Mouse (Mus musculus): ENCODE measurements at regions not wholly inside any gene's neighbourhood (a gene's known extent, or its start where the extent isn't known, plus 50 kb on each side); places are given as distances from the start of the nearest gene placed in this dataset.

GRCm38 (mm10) chr11:117425466-117425865 lies 58.7 kb upstream of the Gm11733 start:
- WGBS (ENCODE audit: insufficient replicate concordance): 48% methylated on average over 8 of the region's 9 CpGs
- peaks cover 59% of the 10 kb centered on the region for H3K27me3 ChIP-seq (replicated peaks)
- H3K4me1 ChIP-seq: no peaks in the 10 kb centered on the region
- no peak overlapping the region for H3K4me3 ChIP-seq
- no peak overlapping the region for H3K27ac ChIP-seq
- ATAC-seq: no peak
- H3K9ac ChIP-seq: no peak overlapping the region
- H3K36me3 ChIP-seq: no peaks in the 10 kb centered on the region
- no peak overlapping the region for H3K4me2 ChIP-seq
- H3K9me3 ChIP-seq (replicated peaks): no peaks in the 10 kb centered on the region

GRCm38 (mm10) chr11:117425927-117426326 lies 58.2 kb upstream of the Gm11733 start:
- H3K9ac ChIP-seq: no peak overlapping the region
- peaks cover 64% of the 10 kb centered on the region for H3K27me3 ChIP-seq (replicated peaks)
- WGBS (ENCODE audit: insufficient replicate concordance): 21% methylated on average over 12 of the region's 12 CpGs
- H3K9me3 ChIP-seq (replicated peaks): no peaks in the 10 kb centered on the region
- H3K4me3 ChIP-seq: no peak overlapping the region
- no peak for ATAC-seq
- H3K4me2 ChIP-seq: no peak overlapping the region
- H3K36me3 ChIP-seq: no peaks in the 10 kb centered on the region
- H3K27ac ChIP-seq: no peak overlapping the region
- H3K4me1 ChIP-seq: no peaks in the 10 kb centered on the region

- H3K4me1 ChIP-seq: no peaks in the 10 kb centered on the region
- H3K27ac ChIP-seq: no peak overlapping the region
- no peak overlapping the region for H3K9ac ChIP-seq
- no peak overlapping the region for H3K4me3 ChIP-seq
- no peaks in the 10 kb centered on the region for H3K36me3 ChIP-seq
- no peak for ATAC-seq
- H3K9me3 ChIP-seq (replicated peaks): no peaks in the 10 kb centered on the region
- peaks cover 66% of the 10 kb centered on the region for H3K27me3 ChIP-seq (replicated peaks)
- WGBS (ENCODE audit: insufficient replicate concordance): 60% methylated on average over 4 of the region's 4 CpGs
- H3K4me2 ChIP-seq: no peak overlapping the region
These were observed 57.5 kb upstream of the Gm11733 start for GRCm38 (mm10) chr11:117426651-117427050.

- no peak overlapping the region for H3K27ac ChIP-seq
- WGBS (ENCODE audit: insufficient replicate concordance): 68% methylated on average over 17 of the region's 17 CpGs
These were observed 56.2 kb upstream of the Gm11733 start for GRCm38 (mm10) chr11:117427808-117428510.

GRCm38 (mm10) chr11:117429326-117429752 lies 54.8 kb upstream of the Gm11733 start:
- peaks cover 59% of the 10 kb centered on the region for H3K27me3 ChIP-seq (replicated peaks)
- no peak overlapping the region for H3K9ac ChIP-seq
- H3K9me3 ChIP-seq (replicated peaks): 0 out of 2 replicates have a peak, but pooled peaks cover 4% of the 10 kb centered on the region
- H3K4me2 ChIP-seq: no peak overlapping the region
- no peak overlapping the region for H3K4me3 ChIP-seq
- H3K27ac ChIP-seq: no peak overlapping the region
- H3K36me3 ChIP-seq: no peaks in the 10 kb centered on the region
- 62% methylated on average over 10 of the region's 10 CpGs for WGBS (ENCODE audit: insufficient replicate concordance)
- no peaks in the 10 kb centered on the region for H3K4me1 ChIP-seq
- no peak for ATAC-seq

More at GRCm38 (mm10) chr11:117427808-117428510, 56.2 kb upstream of the Gm11733 start:
- Histone ChIP-seq H3K4me3 (no peak overlapping the region), H3K27me3 (replicated peaks) (peaks cover 63% of the 10 kb centered on the region), H3K4me1 (no peaks in the 10 kb centered on the region), H3K36me3 (no peaks in the 10 kb centered on the region), H3K9me3 (replicated peaks) (0 out of 2 replicates have a peak, but pooled peaks cover under 1% of the 10 kb centered on the region), H3K9ac (no peak overlapping the region), H3K4me2 (no peak overlapping the region)
- no peak for ATAC-seq

GRCm38 (mm10) chr11:117429894-117430293 lies 54.3 kb upstream of the Gm11733 start:
- Histone ChIP-seq H3K9me3 (replicated peaks) (0 out of 2 replicates have a peak, but pooled peaks cover 4% of the 10 kb centered on the region), H3K4me2 (no peak overlapping the region), H3K4me3 (no peak overlapping the region), H3K27ac (no peak overlapping the region), H3K36me3 (no peaks in the 10 kb centered on the region), H3K4me1 (no peaks in the 10 kb centered on the region), H3K9ac (no peak overlapping the region), H3K27me3 (replicated peaks) (peaks cover 54% of the 10 kb centered on the region)
- 51% methylated on average over 8 of the region's 8 CpGs for WGBS (ENCODE audit: insufficient replicate concordance)
- ATAC-seq: no peak

GRCm38 (mm10) chr11:117434056-117434455 lies 50.1 kb upstream of the Gm11733 start:
- Histone ChIP-seq H3K4me3 (no peak overlapping the region), H3K9ac (no peak overlapping the region), H3K27ac (no peak overlapping the region), H3K4me1 (no peaks in the 10 kb centered on the region; the same call in 1 of the 2 replicates), H3K4me2 (no peak overlapping the region), H3K9me3 (replicated peaks) (0 out of 2 replicates have a peak, but pooled peaks cover 4% of the 10 kb centered on the region), H3K27me3 (replicated peaks) (peaks cover 71% of the 10 kb centered on the region), H3K36me3 (no peaks in the 10 kb centered on the region)
- ATAC-seq: no peak
